Mouse (Mus musculus) central nervous system, embryonic 18 days (tissue): ENCODE data around the gene Gm1140. TPM values are rescaled to one million over a fixed set of nuclear protein-coding genes. Genes with fewer than 3 reads are reported as not detected.

Experiments
- polyA plus RNA-seq: library from polyadenylated mRNA; depleted of rRNA; stranded (reverse); fragments of >200 nt; gene quantifications from 2 replicates; pipeline ENCODE4 v1.2.3, GENCODE M21; 2012; rRNA removed

The Gm1140 gene
- not detected in 2 replicates for polyA plus RNA-seq

GRCm38 (mm10) chrX:67693462-67693861, at the start of gene Gm1140:
TSS of gene Gm1140 (minus strand) at chrX:67693562.

GRCm38 (mm10) chrX:67695398-67695797, 2.0 kb upstream of the Gm1140 start, which contains the start of gene Gm14692:
TSS of gene Gm14692 (plus strand) at chrX:67695698.

Other genes starting within 250 kb of the Gm1140 start
- not detected in 2 replicates for gene Gm14692, start 2.1 kb upstream of the Gm1140 start, polyA plus RNA-seq
- gene 4933436I01Rik, start 227.9 kb upstream of the Gm1140 start, polyA plus RNA-seq, result not detected in 2 replicates